Mouse (Mus musculus): ENCODE data around the gene Adcy9. TPM values are rescaled to one million over a fixed set of nuclear protein-coding genes. Genes with fewer than 3 reads are reported as not detected.

The Adcy9 gene
- total and polyA plus RNA-seq, 3 experiments, result 3.0 to 4.3 TPM; not detected in 1

DNA sequence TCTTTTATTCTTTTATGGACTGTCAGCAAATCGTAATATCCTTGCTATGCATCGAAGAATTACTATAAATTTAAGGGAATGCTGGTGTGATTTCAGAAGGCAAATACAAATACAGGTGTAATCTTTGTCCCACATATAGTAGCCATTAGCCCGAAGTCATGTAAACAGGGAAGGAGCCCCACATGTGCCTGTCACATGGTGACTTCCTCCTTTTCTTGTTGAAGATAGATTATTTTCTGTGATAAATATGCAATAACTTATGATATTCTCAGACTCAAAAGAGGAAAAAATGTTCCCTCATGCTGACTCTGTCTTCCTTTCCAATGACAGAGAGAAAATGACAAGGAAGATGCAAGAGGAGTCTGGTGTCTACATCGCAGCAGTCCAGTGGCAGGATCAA is 112.5 kb downstream of the Adcy9 start:
- no peaks in the 10 kb centered on the region for H3K27me3 ChIP-seq (ENCODE audit: control insufficient read depth in 1 of 2, insufficient read depth in 2 of 2, low read length in 2 of 2)
- no peak overlapping the region for H3K9ac ChIP-seq (ENCODE audit: control insufficient read depth, low read depth, low read length, poor library complexity, severe bottlenecking)
- H3K79me2 ChIP-seq (ENCODE audit: control insufficient read depth, insufficient read depth, low read length, poor library complexity), result no peaks in the 10 kb centered on the region
- H3K27ac ChIP-seq (ENCODE audit: control insufficient read depth, low read depth, low read length), result no peak overlapping the region
- TF ChIP-seq TAL1 (IDR thresholded peaks at IDR 0.05; ENCODE audit: low read length) (no peak), BHLHE40 (IDR thresholded peaks at IDR 0.05; ENCODE audit: borderline replicate concordance, low read depth, low read length) (peak; percentile 76), CHD2 (IDR thresholded peaks at IDR 0.05; ENCODE audit: low read length) (no peak), USF1 (IDR thresholded peaks at IDR 0.05; ENCODE audit: low read depth, low read length) (peak; percentile 70; the same call in 1 of the 2 replicates), UBTF (IDR thresholded peaks at IDR 0.05; ENCODE audit: borderline replicate concordance, insufficient read depth, low read depth, low read length) (no peak), TCF12 (IDR thresholded peaks at IDR 0.05; ENCODE audit: low read depth, low read length) (no peak), RAD21 (IDR thresholded peaks at IDR 0.05; ENCODE audit: low read depth, low read length) (no peak), ETS1 (IDR thresholded peaks at IDR 0.05; ENCODE audit: low read depth, low read length) (peak; percentile 54), MYB (IDR thresholded peaks at IDR 0.05; ENCODE audit: low read depth, low read length) (no peak), ZKSCAN1 (IDR thresholded peaks at IDR 0.05; ENCODE audit: low read depth, low read length) (no peak), ELF1 (IDR thresholded peaks at IDR 0.05; ENCODE audit: low read depth, low read length) (no peak), CHD1 (IDR thresholded peaks at IDR 0.05; ENCODE audit: low read depth, low read length) (no peak), MYC (IDR thresholded peaks at IDR 0.05; ENCODE audit: low read depth, low read length) (peak; percentile 97), ZMIZ1 (IDR thresholded peaks at IDR 0.05; ENCODE audit: low read depth, low read length) (no peak), JUND (IDR thresholded peaks at IDR 0.05; ENCODE audit: low read depth, low read length) (no peak), MAFK (IDR thresholded peaks at IDR 0.05; ENCODE audit: borderline replicate concordance, low read depth, low read length) (no peak), HCFC1 (IDR thresholded peaks at IDR 0.05; ENCODE audit: low read depth, low read length) (no peak), RCOR1 (IDR thresholded peaks at IDR 0.05; ENCODE audit: low read depth, low read length) (no peak), NELFE (IDR thresholded peaks at IDR 0.05; ENCODE audit: low read depth, low read length) (no peak), CTCF (IDR thresholded peaks at IDR 0.05 in 2 of 3, conservative IDR thresholded peaks at IDR 0.05 in 1 of 3; ENCODE audit: control insufficient read depth in 1 of 3, insufficient read depth in 1 of 3, low read depth in 2 of 3, low read length in 3 of 3, poor library complexity in 1 of 3, severe bottlenecking in 1 of 3) (no peak), MEF2A (IDR thresholded peaks at IDR 0.05; ENCODE audit: extremely low read depth, insufficient replicate concordance, low read depth, low read length, poor library complexity, severe bottlenecking) (no peak), ZC3H11A (IDR thresholded peaks at IDR 0.05; ENCODE audit: low read depth, low read length) (no peak), TBP (IDR thresholded peaks at IDR 0.05; ENCODE audit: low read depth, low read length) (no peak), NRF1 (IDR thresholded peaks at IDR 0.05; ENCODE audit: insufficient read depth, low read depth, low read length, poor library complexity, severe bottlenecking) (no peak), SMC3 (IDR thresholded peaks at IDR 0.05; ENCODE audit: low read depth, low read length) (no peak), EP300 (IDR thresholded peaks at IDR 0.05; ENCODE audit: low read depth in 1 of 2, low read length in 2 of 2) (no peak), POLR2AphosphoS5 (IDR thresholded peaks at IDR 0.05; ENCODE audit: borderline replicate concordance, low read depth, low read length) (no peak), MAZ (IDR thresholded peaks at IDR 0.05; ENCODE audit: low read depth, low read length) (no peak), MXI1 (IDR thresholded peaks at IDR 0.05; ENCODE audit: low read depth, low read length) (peak; percentile 94), E2F4 (IDR thresholded peaks at IDR 0.05; ENCODE audit: borderline replicate concordance, low read depth, low read length) (no peak), SIN3A (IDR thresholded peaks at IDR 0.05; ENCODE audit: low read length) (peak; percentile 75), POLR2AphosphoS2 (IDR thresholded peaks at IDR 0.05; ENCODE audit: low read length) (no peak), POLR2A (IDR thresholded peaks at IDR 0.05; ENCODE audit: control insufficient read depth in 1 of 2, insufficient read depth in 1 of 2, low read depth in 1 of 2, low read length in 2 of 2, poor library complexity in 1 of 2) (no peak), KAT2A (conservative IDR thresholded peaks at IDR 0.05; ENCODE audit: low read depth, low read length) (no peak), USF2 (IDR thresholded peaks at IDR 0.05; ENCODE audit: borderline replicate concordance in 1 of 2, insufficient read depth in 1 of 2, low read depth in 1 of 2, low read length in 2 of 2) (no peak), ZNF384 (IDR thresholded peaks at IDR 0.05; ENCODE audit: low read depth, low read length) (no peak), MAX (IDR thresholded peaks at IDR 0.05; ENCODE audit: low read length) (peak; percentile 92), GATA1 (IDR thresholded peaks at IDR 0.05; ENCODE audit: low read depth, low read length) (peak; percentile 44), GABPA (IDR thresholded peaks at IDR 0.05; ENCODE audit: low read depth, low read length) (no peak)
- peaks cover 7% of the 10 kb centered on the region in 2 experiments for H3K4me1 ChIP-seq (ENCODE audit: control insufficient read depth in 1 of 2, insufficient read depth in 2 of 2, low read length in 2 of 2)
- no peaks in the 10 kb centered on the region for H3K9me3 ChIP-seq (replicated peaks; ENCODE audit: insufficient read depth, low read length)
- peak; percentile 32 for DNase-seq (ENCODE audit: low read depth, low spot score)
- peaks cover 0 to 8% of the 10 kb centered on the region in 2 experiments; a peak in 3 of 4 replicates for H3K36me3 ChIP-seq (ENCODE audit: control insufficient read depth in 1 of 2, insufficient read depth in 2 of 2, low read length in 2 of 2)
- no peak overlapping the region for H3K4me3 ChIP-seq (ENCODE audit: control insufficient read depth in 1 of 2, insufficient read depth in 1 of 2, low read depth in 2 of 2, low read length in 2 of 2)

Measured in MEL (cell line).